Mouse (Mus musculus) ES-Bruce4 (cell line): Measurements from ENCODE around the gene Hand2. TPM values are rescaled to one million over a fixed set of nuclear protein-coding genes. Genes with fewer than 3 reads are reported as not detected.

ENCODE experiments used
- H3K27ac ChIP-seq: 2 replicates; pipeline ENCODE4 v1.5.1; 2012; ENCODE audit warnings: low read length, inconsistent platforms; ENCODE audit not compliant: insufficient read depth
- H3K27me3 ChIP-seq: 2 replicates; pipeline ENCODE4 v1.6.1; 2012; ENCODE audit warnings: mild to moderate bottlenecking, low read length, inconsistent platforms; ENCODE audit not compliant: control insufficient read depth, poor library complexity, insufficient read depth, severe bottlenecking
- H3K36me3 ChIP-seq: 2 replicates; pipeline ENCODE4 v1.6.1; 2012; ENCODE audit warnings: inconsistent platforms, mild to moderate bottlenecking, low read length, moderate library complexity; ENCODE audit not compliant: control insufficient read depth, poor library complexity, insufficient read depth, severe bottlenecking
- H3K4me1 ChIP-seq: one replicate; pipeline ENCODE4 v1.8.1; 2011; ENCODE audit warnings: low read length; ENCODE audit not compliant: control insufficient read depth, insufficient read depth
- H3K4me3 ChIP-seq: 2 replicates; pipeline ENCODE4 v1.5.1; 2011; ENCODE audit warnings: low read depth, mild to moderate bottlenecking, low read length
- H3K9ac ChIP-seq: 2 replicates; pipeline ENCODE4 v1.6.1; 2012; ENCODE audit warnings: low read depth, mild to moderate bottlenecking, inconsistent platforms; ENCODE audit not compliant: poor library complexity, severe bottlenecking
- H3K9me3 ChIP-seq: replicated peaks from 2 replicates; pipeline ENCODE4 v1.6.1; 2012; ENCODE audit warnings: mild to moderate bottlenecking, low read length, inconsistent platforms; ENCODE audit not compliant: control insufficient read depth, poor library complexity, insufficient read depth, severe bottlenecking
- CTCF ChIP-seq: IDR thresholded peaks from one replicate; pipeline ENCODE4 v1.8.1; 2011; ENCODE audit warnings: low read depth, low read length
- EP300 ChIP-seq: IDR thresholded peaks from 2 replicates; pipeline ENCODE4 v1.6.1; 2011; ENCODE audit warnings: low read depth, low read length; ENCODE audit not compliant: insufficient read depth
- POLR2A ChIP-seq: IDR thresholded peaks from one replicate; pipeline ENCODE4 v1.8.1; 2011; ENCODE audit warnings: low read length; ENCODE audit not compliant: insufficient read depth
- polyA plus RNA-seq: library from polyadenylated mRNA; stranded (reverse); fragments of >200 nt; gene quantifications from 2 replicates; pipeline ENCODE4 v1.2.4, GENCODE M21; 2011; ENCODE audit warnings: low read depth; ENCODE audit not compliant: missing spikeins, insufficient read depth, insufficient read length

Hand2 gene
- polyA plus RNA-seq, 1 experiment = not detected

DNA sequence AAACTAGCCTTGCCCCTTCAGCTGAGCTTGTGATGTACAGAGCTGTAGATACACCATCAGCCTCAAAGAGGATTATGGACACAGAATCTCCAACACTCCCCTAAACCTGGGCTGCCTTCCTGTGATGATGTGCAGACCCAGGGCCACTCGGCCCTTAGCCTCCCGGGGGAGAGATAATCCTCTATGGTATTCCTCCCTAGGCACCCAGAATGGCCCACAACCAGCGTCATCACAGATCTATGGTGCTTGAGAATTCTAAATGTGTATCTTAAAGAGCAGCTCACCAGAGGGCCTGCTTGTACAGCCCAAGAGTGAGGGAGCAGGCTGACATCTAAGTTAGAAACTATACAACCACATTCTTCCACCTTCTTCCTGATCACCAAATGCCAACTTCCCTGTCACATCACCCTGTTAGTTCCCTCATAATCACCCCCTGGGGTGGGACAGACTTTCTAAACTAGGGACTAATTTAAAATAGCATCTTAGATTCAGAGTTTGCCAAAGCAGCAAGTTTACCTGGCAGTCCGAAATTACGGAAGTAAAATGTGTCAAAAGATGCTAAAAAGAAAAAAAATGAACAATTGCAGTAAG, 2.8 kb upstream of the Hand2 start:
- Histone ChIP-seq H3K27ac (no peak overlapping the region), H3K9ac (no peak overlapping the region), H3K4me3 (no peak overlapping the region), H3K27me3 (peaks cover 63% of the 10 kb centered on the region), H3K36me3 (no peaks in the 10 kb centered on the region), H3K9me3 (no peaks in the 10 kb centered on the region), H3K4me1 (no peaks in the 10 kb centered on the region)
- no peak for TF ChIP-seq POLR2A
- no peak for TF ChIP-seq EP300
- TF ChIP-seq CTCF = no peak

DNA sequence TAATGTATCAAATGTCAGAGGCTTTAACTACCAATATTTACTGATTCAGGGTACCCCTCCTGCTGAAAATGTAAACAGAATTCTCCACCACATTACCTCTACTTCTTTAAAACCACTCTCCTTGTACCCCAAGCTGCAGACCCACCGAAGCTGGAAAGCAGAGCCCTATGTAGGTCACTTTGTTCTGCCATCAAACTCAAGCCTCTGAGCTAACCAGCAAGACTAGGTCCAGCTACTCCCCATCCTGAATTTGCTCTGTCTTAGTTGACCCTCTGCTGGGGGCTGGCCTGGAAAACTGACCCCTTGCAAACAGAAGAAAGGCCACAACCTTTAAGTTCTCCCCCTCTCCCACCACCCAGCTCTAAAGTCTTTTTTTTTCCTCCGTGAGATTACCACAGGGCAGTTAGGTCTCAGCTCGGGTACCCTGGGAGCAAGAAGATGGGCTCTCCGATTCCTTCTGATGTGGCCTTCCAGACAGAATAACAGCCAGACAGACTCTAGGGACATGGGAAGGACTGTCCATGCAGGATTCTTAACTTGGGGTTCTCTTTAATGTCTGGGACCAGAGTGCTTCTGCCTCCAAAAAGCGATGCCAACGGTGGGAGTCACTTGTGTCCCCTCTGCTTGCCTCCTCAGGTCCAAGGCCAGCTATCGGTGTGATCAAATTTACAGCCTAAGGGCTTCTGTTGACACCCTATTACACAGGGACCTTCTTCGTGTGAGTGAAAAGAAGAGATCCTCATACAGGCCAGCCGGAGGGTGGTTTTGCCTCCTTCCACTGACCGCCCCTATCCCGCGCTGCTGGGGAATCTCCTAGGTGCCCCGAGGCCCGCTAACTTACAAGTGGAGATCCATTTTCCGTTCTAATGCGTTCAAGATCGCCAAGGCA, 1.4 kb upstream of the Hand2 start:
- Histone ChIP-seq H3K9ac (no peak overlapping the region), H3K27me3 (peaks cover 68% of the 10 kb centered on the region), H3K4me3 (no peak overlapping the region), H3K9me3 (no peaks in the 10 kb centered on the region), H3K27ac (no peak overlapping the region), H3K4me1 (no peaks in the 10 kb centered on the region), H3K36me3 (no peaks in the 10 kb centered on the region)
- TF ChIP-seq EP300 (no peak), POLR2A (no peak), CTCF (no peak)

- TF ChIP-seq EP300 = no peak
- TF ChIP-seq POLR2A = no peak
- no peak for TF ChIP-seq CTCF
- H3K27me3 ChIP-seq = peaks cover 70% of the 10 kb centered on the region
Measured at GRCm38 (mm10) chr8:57319981-57320585, 700 bp upstream of the Hand2 start.

GRCm38 (mm10) chr8:57321898-57322895, 1.4 kb downstream of the Hand2 start:
- H3K4me1 ChIP-seq = no peaks in the 10 kb centered on the region
- H3K27ac ChIP-seq = no peak overlapping the region
- H3K36me3 ChIP-seq = no peaks in the 10 kb centered on the region
- H3K4me3 ChIP-seq = peak overlapping the region; percentile 49
- TF ChIP-seq CTCF = no peak
- no peak for TF ChIP-seq EP300
- TF ChIP-seq POLR2A = no peak
- peak overlapping the region; percentile 92 for H3K9ac ChIP-seq
- H3K9me3 ChIP-seq = no peaks in the 10 kb centered on the region
- H3K27me3 ChIP-seq = peaks cover 84% of the 10 kb centered on the region

More at GRCm38 (mm10) chr8:57319981-57320585, 700 bp upstream of the Hand2 start:
- H3K9me3 ChIP-seq = no peaks in the 10 kb centered on the region
- H3K4me1 ChIP-seq = no peaks in the 10 kb centered on the region
- H3K9ac ChIP-seq = no peak overlapping the region
- H3K36me3 ChIP-seq = no peaks in the 10 kb centered on the region
- no peak overlapping the region for H3K4me3 ChIP-seq
- H3K27ac ChIP-seq = no peak overlapping the region

DNA sequence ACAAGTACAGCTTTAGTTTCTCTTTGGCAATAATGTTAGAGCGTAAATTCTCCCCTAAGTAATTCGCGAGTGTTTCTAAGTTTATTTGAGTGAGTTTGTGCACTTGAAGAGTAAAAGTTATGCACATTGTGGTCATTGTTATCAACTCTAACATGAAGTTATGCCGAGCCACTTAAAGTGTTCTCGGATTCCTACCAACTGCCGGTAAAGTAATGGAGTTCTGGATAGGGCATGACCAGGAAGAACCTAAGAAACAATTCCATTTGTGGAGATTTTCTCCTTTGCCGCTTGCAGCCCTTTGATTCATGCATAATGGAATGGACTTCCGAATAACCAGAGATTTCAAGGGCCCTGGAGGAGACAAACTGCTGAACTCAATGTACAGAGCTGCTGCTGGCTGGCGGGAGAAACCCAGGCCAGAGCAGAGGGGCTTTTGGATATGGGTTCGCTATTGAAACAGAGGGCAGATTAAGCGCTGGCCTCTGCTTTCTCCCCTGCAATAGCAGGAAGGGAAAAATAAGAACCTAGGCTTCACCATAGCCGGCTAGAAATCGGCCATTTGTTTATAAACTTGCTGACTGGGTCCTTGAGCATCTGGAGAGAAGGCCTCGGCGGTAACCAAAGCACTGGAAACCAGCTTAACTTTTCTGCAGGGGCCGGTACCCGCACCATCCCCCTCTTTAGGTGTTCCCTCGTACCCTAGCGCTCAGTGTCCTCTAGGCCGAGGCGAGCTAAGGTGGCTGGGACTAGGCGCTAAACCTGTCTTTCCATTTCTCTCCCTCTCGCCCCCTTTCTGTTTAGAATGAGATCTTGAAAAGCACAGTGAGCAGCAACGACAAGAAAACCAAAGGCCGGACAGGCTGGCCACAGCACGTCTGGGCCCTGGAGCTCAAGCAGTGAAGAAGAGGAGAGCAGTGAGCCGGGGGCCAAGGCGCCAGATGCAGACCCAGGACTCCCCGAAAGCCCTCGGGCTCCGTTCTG, 2.5 kb downstream of the Hand2 start:
- H3K27ac ChIP-seq = no peak overlapping the region
- no peaks in the 10 kb centered on the region for H3K9me3 ChIP-seq
- no peak overlapping the region for H3K4me3 ChIP-seq
- TF ChIP-seq POLR2A = no peak
- no peak for TF ChIP-seq CTCF
- TF ChIP-seq EP300 = no peak
- H3K4me1 ChIP-seq = no peaks in the 10 kb centered on the region
- peaks cover 90% of the 10 kb centered on the region for H3K27me3 ChIP-seq
- H3K36me3 ChIP-seq = no peaks in the 10 kb centered on the region
- H3K9ac ChIP-seq = no peak overlapping the region
